Mouse (Mus musculus) fibroblast of lung, adult 2 months (primary cell): ENCODE results near the gene Dynlt1b.
"Not testable (repeated sequence)": the region's sequence is repeated elsewhere in the genome, so short reads cannot be mapped to it uniquely, and the experiment has no call there.

Experiments
- DNase-seq: peaks from one replicate; pipeline ENCODE4 v3.0.0-alpha.2; 2011; ENCODE audit warnings: low read depth

The Dynlt1b gene

GRCm38 (mm10) chr17:6465735-6466134, 35.8 kb downstream of the Dynlt1b start:
- DNase-seq, result not testable (repeated sequence)

GRCm38 (mm10) chr17:6467638-6468461, 37.9 kb downstream of the Dynlt1b start:
- DNase-seq, result not testable (repeated sequence)

GRCm38 (mm10) chr17:6470031-6470430, 40.1 kb downstream of the Dynlt1b start:
- not testable (repeated sequence) for DNase-seq

DNA sequence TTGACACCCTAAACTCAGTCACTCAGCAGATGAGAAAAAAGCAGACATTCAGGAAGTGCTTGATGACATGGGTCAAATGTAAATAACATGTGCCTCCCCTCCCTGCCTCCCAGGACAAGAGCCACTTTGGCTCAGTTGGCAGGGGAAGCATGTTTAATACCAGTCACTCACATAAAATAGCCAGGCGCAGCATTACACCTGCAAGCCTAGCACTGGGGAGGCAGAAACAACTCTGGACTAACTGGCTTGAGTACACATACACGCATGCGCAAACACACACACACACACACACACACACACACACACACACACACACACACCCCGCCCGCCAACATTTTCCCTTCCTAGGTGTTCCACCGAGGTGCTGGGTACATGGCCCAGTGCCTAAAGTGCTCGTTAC, 40.8 kb downstream of the Dynlt1b start:
- not testable (repeated sequence) for DNase-seq

GRCm38 (mm10) chr17:6475270-6475669, 45.4 kb downstream of the Dynlt1b start:
- DNase-seq, result not testable (repeated sequence)

DNA sequence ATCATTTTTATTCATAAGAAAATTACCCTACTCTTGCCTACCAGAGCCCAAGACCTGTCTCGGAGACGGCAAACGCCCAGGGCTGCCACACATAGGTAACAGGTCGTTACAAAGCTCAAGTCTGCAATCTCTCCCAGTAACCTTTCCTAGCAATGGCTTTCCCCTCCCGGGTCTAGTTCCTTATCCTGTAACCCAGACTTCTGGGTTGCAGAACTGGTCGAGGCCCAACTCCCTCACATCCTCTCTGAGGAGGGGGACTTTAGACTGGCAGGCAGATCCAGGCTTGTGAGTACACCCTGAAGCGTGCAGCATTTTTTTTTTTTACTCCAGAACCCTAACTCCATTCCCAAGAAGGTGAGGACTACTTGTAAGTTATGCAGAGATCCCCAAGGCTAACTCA, 46.0 kb downstream of the Dynlt1b start:
- not testable (repeated sequence) for DNase-seq

DNA sequence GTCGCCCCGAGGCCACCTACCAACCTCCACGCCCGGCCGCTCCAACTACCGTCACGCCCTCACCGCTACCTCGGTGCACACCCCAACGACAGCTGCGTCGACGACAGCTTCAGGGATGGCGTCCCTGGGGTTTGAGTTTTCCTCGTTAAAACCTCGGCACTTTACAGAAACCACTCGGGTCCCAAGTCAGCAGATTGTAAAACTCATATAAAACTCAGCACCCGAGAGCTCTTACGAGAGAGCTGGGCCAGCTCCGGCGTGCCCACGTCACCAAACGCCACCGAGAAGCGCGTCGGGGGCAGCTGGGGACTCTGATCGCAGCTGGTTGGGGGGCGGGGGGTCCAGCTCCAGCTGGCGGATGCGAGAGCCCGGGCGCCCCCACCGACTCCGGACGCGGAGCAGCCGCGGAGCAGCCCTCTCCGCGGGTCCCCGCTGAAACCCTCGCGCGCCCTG, 46.6 kb downstream of the Dynlt1b start:
- not testable (repeated sequence) for DNase-seq

- DNase-seq, result not testable (repeated sequence)
These were observed 47.1 kb downstream of the Dynlt1b start for GRCm38 (mm10) chr17:6477026-6477425.

DNA sequence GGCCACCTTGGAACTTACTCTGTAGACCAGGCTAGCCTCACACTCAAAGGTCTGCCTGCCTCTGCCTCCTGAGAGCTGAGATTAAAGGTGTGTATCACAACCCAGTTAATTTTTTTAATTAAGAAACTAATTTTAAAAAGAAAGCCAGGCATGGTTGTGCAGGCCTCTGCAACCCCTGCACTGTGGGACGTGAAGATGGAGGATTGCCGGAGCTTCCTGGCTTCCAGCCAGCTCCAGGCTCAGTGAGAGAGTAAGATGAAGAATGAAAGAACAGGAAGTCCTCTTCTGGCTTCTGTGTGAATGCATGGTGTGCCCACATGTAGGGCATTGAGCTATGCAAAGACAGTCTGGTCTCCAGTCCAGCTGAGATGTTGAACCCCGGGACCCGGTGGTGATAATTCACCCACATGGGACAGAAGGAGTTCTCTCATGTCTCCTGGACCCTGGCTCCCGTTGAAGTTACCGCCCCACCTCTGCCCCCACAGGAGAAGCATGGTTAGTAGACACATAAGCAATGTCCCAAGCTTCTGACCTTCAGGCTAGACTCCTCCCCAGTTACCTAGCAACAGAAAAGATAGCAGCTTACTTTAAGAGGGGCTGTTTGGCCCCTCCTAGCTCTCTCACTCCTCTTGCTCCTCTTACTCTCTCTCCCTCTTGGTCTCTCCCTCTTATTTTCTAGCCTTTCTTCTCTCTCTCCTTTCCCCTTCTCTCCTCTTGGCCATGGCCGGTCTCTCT, 51.1 kb downstream of the Dynlt1b start:
- DNase-seq, result not testable (repeated sequence)

DNA sequence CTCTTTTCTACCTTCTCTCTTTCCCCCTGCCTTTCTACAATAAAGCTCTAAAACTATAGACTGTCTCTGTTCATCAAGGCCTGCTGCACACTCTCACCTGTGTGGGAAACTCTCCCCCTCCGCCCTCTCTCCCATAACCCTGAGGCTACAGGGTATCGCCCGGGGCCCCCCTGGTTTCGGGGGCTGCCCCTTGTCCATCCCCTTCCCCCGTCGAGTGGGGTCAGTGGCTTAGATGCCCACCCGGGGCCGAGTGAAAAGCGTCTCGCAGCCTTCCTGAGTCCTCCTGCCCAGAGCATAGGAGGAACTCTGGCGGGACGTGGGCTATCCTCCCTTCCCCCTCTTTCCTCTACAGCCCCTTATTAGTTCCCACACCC, 51.7 kb downstream of the Dynlt1b start:
- DNase-seq, result not testable (repeated sequence)

GRCm38 (mm10) chr17:6482248-6482647, 52.3 kb downstream of the Dynlt1b start:
- not testable (repeated sequence) for DNase-seq
